Mouse (Mus musculus) forebrain, embryonic 11.5 days (tissue): Measurements from ENCODE around the gene Rnase1. TPM values are rescaled to one million over a fixed set of nuclear protein-coding genes. Genes with fewer than 3 reads are reported as not detected.
"Not testable (repeated sequence)": the region's sequence is repeated elsewhere in the genome, so short reads cannot be mapped to it uniquely, and the experiment has no call there.

Source experiments
- ATAC-seq: fragments of 200-750 bp; cut with Nextera tagmentation; replicated peaks from 2 replicates; pipeline ENCODE4 v1.8.0; 2017; ENCODE audit warnings: moderate TSS enrichment; ENCODE audit not compliant: low FRiP score
- DNase-seq: peaks from one replicate; pipeline ENCODE4 v3.0.0-alpha.2; 2017; ENCODE audit warnings: low spot score
- H3K27ac ChIP-seq: fragments of 300-500 bp; sonication (generic); 2 replicates; pipeline ENCODE4 v1.5.1; 2014; ENCODE audit warnings: low read depth, low read length
- H3K27me3 ChIP-seq: fragments of 300-500 bp; sonication (generic); 2 replicates; pipeline ENCODE4 v1.6.1; 2014; ENCODE audit warnings: mild to moderate bottlenecking, low read length, mixed read lengths; ENCODE audit not compliant: control insufficient read depth, insufficient read depth
- H3K36me3 ChIP-seq: fragments of 300-500 bp; sonication (generic); 2 replicates; pipeline ENCODE4 v1.6.1; 2014; ENCODE audit warnings: mild to moderate bottlenecking, low read length, moderate library complexity, mixed read lengths; ENCODE audit not compliant: control insufficient read depth, insufficient read depth
- H3K4me1 ChIP-seq: fragments of 300-500 bp; sonication (generic); replicated peaks from 2 replicates; pipeline ENCODE4 v1.6.1; 2014; ENCODE audit warnings: low read length, mixed read lengths; ENCODE audit not compliant: control insufficient read depth, insufficient read depth
- H3K4me2 ChIP-seq: fragments of 300-500 bp; sonication (generic); 2 replicates; pipeline ENCODE4 v1.6.1; 2014; ENCODE audit warnings: low read depth, mild to moderate bottlenecking, low read length, moderate library complexity, mixed read lengths; ENCODE audit not compliant: severe bottlenecking
- H3K4me3 ChIP-seq: fragments of 300-500 bp; sonication (generic); 2 replicates; pipeline ENCODE4 v1.5.1; 2014; ENCODE audit warnings: low read depth, low read length
- H3K9ac ChIP-seq: fragments of 300-500 bp; sonication (generic); 2 replicates; pipeline ENCODE4 v1.6.1; 2014; ENCODE audit warnings: low read length
- H3K9me3 ChIP-seq: fragments of 300-500 bp; sonication (generic); 2 replicates; pipeline ENCODE4 v1.6.1; 2016; ENCODE audit warnings: low read length, mixed read lengths; ENCODE audit not compliant: control insufficient read depth
- WGBS: fragments of 180-500 bp; shearing (Covaris S2); extraction: QIAGEN DNeasy Blood & Tissue Kit; methylation state at CpG from one replicate; pipeline ENCODE4 v1.1.7; 2014; 5-methylcytosine and 5-hydroxymethylcytosine counted together
- polyA plus RNA-seq: library from polyadenylated mRNA; unstranded; fragments of >200 nt; fragmentation: Nextera tagmentation; extraction: Ambion mirVana; gene quantifications from 2 replicates; pipeline ENCODE4 v1.2.1, GENCODE M21; 2014

The Rnase1 gene
- polyA plus RNA-seq, 1 experiment from 2014 or later: not detected

DNA sequence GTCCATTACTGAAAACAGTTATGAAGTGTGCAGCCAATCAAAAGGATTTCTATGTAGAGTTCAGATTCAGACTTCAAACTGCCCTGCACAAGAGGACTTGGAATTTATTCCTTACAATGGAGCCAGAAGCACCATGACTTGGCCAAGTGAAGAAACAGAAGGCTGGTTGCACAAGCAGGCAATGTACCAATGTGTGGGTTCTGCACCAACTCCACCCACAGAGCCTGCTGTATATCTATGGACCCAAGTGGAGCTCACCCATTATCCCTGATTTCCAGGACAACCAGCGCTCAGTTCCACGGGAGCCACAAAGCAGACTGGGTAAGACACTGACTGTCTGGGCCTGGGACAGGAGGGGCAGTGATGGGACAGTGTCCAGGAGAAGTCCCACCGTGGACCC is 15.4 kb upstream of the Rnase1 start, which contains the start of gene Rnase2b:
Rnase2b (plus strand) TSS at position 285 of the 400 bp plus-strand sequence.
- H3K36me3 ChIP-seq, H3K9me3 ChIP-seq, DNase-seq, H3K4me2 ChIP-seq, H3K9ac ChIP-seq, H3K4me1 ChIP-seq, H3K27me3 ChIP-seq, H3K4me3 ChIP-seq, H3K27ac ChIP-seq, ATAC-seq: not testable (repeated sequence)
- WGBS: 91% methylated on average over 3 of the region's 3 CpGs

- Histone ChIP-seq H3K4me1 (no peaks in the 10 kb centered on the region), H3K9ac (no peak overlapping the region), H3K9me3 (no peaks in the 10 kb centered on the region), H3K27ac (no peak overlapping the region), H3K4me2 (no peak overlapping the region), H3K27me3 (no peaks in the 10 kb centered on the region), H3K4me3 (no peak overlapping the region), H3K36me3 (no peaks in the 10 kb centered on the region)
- DNase-seq (no peak), ATAC-seq (no peak)
- 94% methylated on average over 1 of the region's 1 CpGs for WGBS
Measured at GRCm38 (mm10) chr14:51157072-51157471, 10.5 kb upstream of the Rnase1 start.

- WGBS: 89% methylated on average over 4 of the region's 4 CpGs
- no peaks in the 10 kb centered on the region for H3K4me1 ChIP-seq
- no peak for DNase-seq
- H3K4me2 ChIP-seq: no peak overlapping the region
- H3K9me3 ChIP-seq: no peaks in the 10 kb centered on the region
- H3K27ac ChIP-seq: no peak overlapping the region
- no peak overlapping the region for H3K9ac ChIP-seq
- no peak overlapping the region for H3K4me3 ChIP-seq
- no peak for ATAC-seq
- no peaks in the 10 kb centered on the region for H3K27me3 ChIP-seq
- no peaks in the 10 kb centered on the region for H3K36me3 ChIP-seq
Measured at GRCm38 (mm10) chr14:51156736-51157068, 10.1 kb upstream of the Rnase1 start.

- WGBS: 92% methylated on average over 5 of the region's 5 CpGs
- Histone ChIP-seq H3K4me2 (no peak overlapping the region), H3K36me3 (no peaks in the 10 kb centered on the region), H3K9ac (no peak overlapping the region), H3K4me1 (no peaks in the 10 kb centered on the region), H3K9me3 (no peaks in the 10 kb centered on the region), H3K4me3 (no peak overlapping the region), H3K27ac (no peak overlapping the region), H3K27me3 (no peaks in the 10 kb centered on the region)
- ATAC-seq (no peak), DNase-seq (no peak)
Measured at GRCm38 (mm10) chr14:51156056-51156735, 9.6 kb upstream of the Rnase1 start.

- H3K4me1 ChIP-seq: no peaks in the 10 kb centered on the region
- H3K4me3 ChIP-seq: no peak overlapping the region
- no peak overlapping the region for H3K27ac ChIP-seq
- WGBS: 86% methylated on average over 5 of the region's 5 CpGs
- no peak for DNase-seq
- no peaks in the 10 kb centered on the region for H3K36me3 ChIP-seq
- H3K4me2 ChIP-seq: no peak overlapping the region
- ATAC-seq: no peak
- no peak overlapping the region for H3K9ac ChIP-seq
- H3K9me3 ChIP-seq: no peaks in the 10 kb centered on the region
- H3K27me3 ChIP-seq: no peaks in the 10 kb centered on the region
Measured at GRCm38 (mm10) chr14:51152249-51152870, 5.8 kb upstream of the Rnase1 start.

DNA sequence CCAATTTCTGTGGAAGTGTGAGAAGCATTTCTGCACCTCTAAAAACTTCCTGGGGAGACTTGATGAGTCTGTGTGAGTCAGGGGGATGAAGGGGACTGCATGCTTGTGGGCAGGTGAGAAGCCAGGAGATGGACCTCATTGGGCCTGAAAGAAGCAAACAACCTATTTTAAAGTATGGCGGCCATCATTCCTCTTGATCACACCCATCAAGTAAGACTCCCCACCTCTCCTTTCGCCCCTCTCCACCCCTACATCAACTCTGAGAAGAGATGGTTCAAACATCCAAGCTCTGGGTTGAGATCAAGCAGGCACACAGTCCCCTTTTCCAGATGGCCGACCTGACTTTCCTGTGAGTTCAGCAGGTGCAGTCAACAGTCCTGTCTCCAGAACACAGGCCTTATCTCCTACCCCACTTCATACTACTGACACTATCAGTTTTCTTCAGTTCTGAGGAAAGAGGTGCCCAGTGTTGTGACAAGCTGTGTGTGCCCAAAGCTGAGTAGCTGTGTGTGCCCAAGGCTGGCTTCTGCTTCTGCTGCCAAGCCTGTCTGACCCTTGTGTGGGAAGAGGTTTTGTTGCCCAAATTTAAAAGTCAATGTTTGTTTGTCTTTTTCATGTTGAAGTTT is 3.7 kb upstream of the Rnase1 start:
- H3K27me3 ChIP-seq: no peaks in the 10 kb centered on the region
- H3K36me3 ChIP-seq: no peaks in the 10 kb centered on the region
- H3K9me3 ChIP-seq: no peaks in the 10 kb centered on the region
- H3K9ac ChIP-seq: no peak overlapping the region
- no peak overlapping the region for H3K27ac ChIP-seq
- no peaks in the 10 kb centered on the region for H3K4me1 ChIP-seq
- ATAC-seq: no peak
- 89% methylated on average over 3 of the region's 3 CpGs for WGBS
- DNase-seq: no peak
- H3K4me3 ChIP-seq: no peak overlapping the region
- H3K4me2 ChIP-seq: no peak overlapping the region

- H3K9me3 ChIP-seq: no peaks in the 10 kb centered on the region
- no peak overlapping the region for H3K27ac ChIP-seq
- no peak overlapping the region for H3K4me3 ChIP-seq
- no peaks in the 10 kb centered on the region for H3K36me3 ChIP-seq
- ATAC-seq: no peak
- no peak overlapping the region for H3K4me2 ChIP-seq
- no peak for DNase-seq
- no peak overlapping the region for H3K9ac ChIP-seq
- no peaks in the 10 kb centered on the region for H3K4me1 ChIP-seq
- no peaks in the 10 kb centered on the region for H3K27me3 ChIP-seq
- 69% methylated on average over 5 of the region's 5 CpGs for WGBS
Measured at GRCm38 (mm10) chr14:51149164-51149563, 2.6 kb upstream of the Rnase1 start.

DNA sequence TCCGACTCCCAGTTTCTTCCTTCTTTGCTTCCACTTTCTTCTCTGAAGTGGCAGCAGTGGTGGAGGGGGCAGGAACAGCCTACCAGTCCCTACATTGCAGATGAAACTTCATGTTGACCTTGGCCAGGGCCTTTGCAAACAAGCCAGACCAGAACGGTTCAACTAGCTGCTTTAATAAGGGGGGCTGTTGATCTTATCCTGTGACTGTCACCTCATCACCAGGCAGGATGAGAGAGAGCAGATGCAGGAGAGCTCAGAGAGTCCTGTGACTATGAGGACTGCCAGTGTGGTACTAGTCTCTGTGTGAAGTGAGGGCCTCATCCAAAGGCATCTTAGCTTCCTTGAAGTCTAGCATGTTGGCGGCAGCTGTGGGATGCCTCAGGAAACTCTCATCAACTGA is 1.4 kb upstream of the Rnase1 start:
- no peaks in the 10 kb centered on the region for H3K36me3 ChIP-seq
- ATAC-seq: no peak
- H3K27me3 ChIP-seq: no peaks in the 10 kb centered on the region
- no peak overlapping the region for H3K4me2 ChIP-seq
- H3K4me3 ChIP-seq: no peak overlapping the region
- no peaks in the 10 kb centered on the region for H3K9me3 ChIP-seq
- H3K27ac ChIP-seq: no peak overlapping the region
- no peak for DNase-seq
- WGBS: 84% methylated on average over 3 of the region's 3 CpGs
- H3K4me1 ChIP-seq: no peaks in the 10 kb centered on the region
- no peak overlapping the region for H3K9ac ChIP-seq

GRCm38 (mm10) chr14:51145521-51145920 is 1.1 kb downstream of the Rnase1 start:
- H3K9ac ChIP-seq: no peak overlapping the region
- DNase-seq (no peak), ATAC-seq (no peak)
- no peaks in the 10 kb centered on the region for H3K4me1 ChIP-seq
- no peaks in the 10 kb centered on the region for H3K27me3 ChIP-seq
- H3K9me3 ChIP-seq: no peaks in the 10 kb centered on the region
- 88% methylated on average over 6 of the region's 6 CpGs for WGBS
- no peak overlapping the region for H3K4me3 ChIP-seq
- H3K27ac ChIP-seq: no peak overlapping the region
- H3K36me3 ChIP-seq: no peaks in the 10 kb centered on the region
- no peak overlapping the region for H3K4me2 ChIP-seq
